Mouse (Mus musculus): ENCODE data around the gene Thoc5. TPM values are rescaled to one million over a fixed set of nuclear protein-coding genes. Genes with fewer than 3 reads are reported as not detected.

Thoc5 gene
- polyA plus RNA-seq, 2 experiments: 15.9 to 17.2 TPM

GRCm38 (mm10) chr11:4931009-4931601 is 36.0 kb downstream of the Thoc5 start:
- no peak for TF ChIP-seq EP300 (IDR thresholded peaks at IDR 0.05; ENCODE audit: low read depth)
- no peak for TF ChIP-seq CTCF (IDR thresholded peaks at IDR 0.05; ENCODE audit: low read depth)
- H3K4me1 ChIP-seq (replicated peaks; ENCODE audit: control insufficient read depth in 2 of 2, insufficient read depth in 2 of 2, low read length in 1 of 2): no peaks in the 10 kb centered on the region
- H3K36me3 ChIP-seq (replicated peaks; ENCODE audit: control insufficient read depth, insufficient read depth, low read depth): peaks cover 6% of the 10 kb centered on the region
- H3K27ac ChIP-seq: no peak overlapping the region
- H3K4me2 ChIP-seq (ENCODE audit: low read depth): no peak overlapping the region
- 67% methylated on average over 1 of the region's 1 CpGs for WGBS (ENCODE audit: insufficient replicate concordance)
- H3K4me3 ChIP-seq (ENCODE audit: insufficient read depth in 1 of 2, low read depth in 2 of 2, low read length in 2 of 2): no peak overlapping the region
- no peaks in the 10 kb centered on the region for H3K9me3 ChIP-seq (ENCODE audit: control insufficient read depth, low read length)
- no peak for DNase-seq (ENCODE audit: low read depth in 3 of 3, low spot score in 3 of 3)
- no peak overlapping the region for H3K9ac ChIP-seq (replicated peaks)
- no peak for ATAC-seq (ENCODE audit: insufficient read depth)
- H3K27me3 ChIP-seq (ENCODE audit: control insufficient read depth, insufficient read depth, low read length): no peaks in the 10 kb centered on the region

DNA sequence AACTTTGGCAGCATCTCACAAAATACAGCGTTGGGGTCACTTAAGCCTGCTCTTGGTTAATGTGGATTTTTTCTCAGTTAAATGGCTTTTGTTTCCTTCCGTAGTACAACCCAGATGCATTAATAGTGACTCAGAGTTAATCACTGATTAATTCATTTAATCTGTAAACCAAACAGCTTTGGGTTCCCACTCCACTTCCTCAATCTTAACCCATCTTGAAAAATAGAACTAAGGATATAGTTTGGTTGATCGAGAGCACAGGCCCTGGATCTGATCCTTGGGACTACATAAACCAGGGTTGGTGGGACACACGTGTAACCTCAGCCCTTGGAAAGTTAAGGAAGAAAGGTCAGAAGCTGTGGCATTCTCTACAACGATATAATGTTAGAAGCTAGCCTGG is 41.1 kb downstream of the Thoc5 start:
- TF ChIP-seq CTCF (IDR thresholded peaks at IDR 0.05; ENCODE audit: low read depth) (no peak), EP300 (IDR thresholded peaks at IDR 0.05; ENCODE audit: low read depth) (no peak)
- Histone ChIP-seq H3K9me3 (ENCODE audit: control insufficient read depth, low read length) (no peaks in the 10 kb centered on the region), H3K27ac (no peak overlapping the region), H3K4me1 (replicated peaks; ENCODE audit: control insufficient read depth in 2 of 2, insufficient read depth in 2 of 2, low read length in 1 of 2) (no peaks in the 10 kb centered on the region), H3K4me3 (ENCODE audit: insufficient read depth in 1 of 2, low read depth in 2 of 2, low read length in 2 of 2) (no peak overlapping the region), H3K4me2 (ENCODE audit: low read depth) (no peak overlapping the region), H3K36me3 (replicated peaks; ENCODE audit: control insufficient read depth, insufficient read depth, low read depth) (no peaks in the 10 kb centered on the region), H3K27me3 (ENCODE audit: control insufficient read depth, insufficient read depth, low read length) (no peaks in the 10 kb centered on the region), H3K9ac (replicated peaks) (no peak overlapping the region)
- no peak for ATAC-seq (ENCODE audit: insufficient read depth)
- 64% methylated on average over 5 of the region's 5 CpGs for WGBS (ENCODE audit: insufficient replicate concordance)
- DNase-seq (ENCODE audit: low read depth in 3 of 3, low spot score in 3 of 3): no peak

GRCm38 (mm10) chr11:4946530-4946929 is 51.4 kb downstream of the Thoc5 start:
- WGBS (ENCODE audit: insufficient replicate concordance): 38% methylated on average over 13 of the region's 13 CpGs
- H3K27ac ChIP-seq: no peak overlapping the region
- DNase-seq (ENCODE audit: low read depth in 3 of 3, low spot score in 3 of 3) (no peak), ATAC-seq (ENCODE audit: insufficient read depth) (no peak)
- peaks cover 57% of the 10 kb centered on the region for H3K27me3 ChIP-seq (ENCODE audit: control insufficient read depth, insufficient read depth, low read length)
- H3K9me3 ChIP-seq (ENCODE audit: control insufficient read depth, low read length): no peaks in the 10 kb centered on the region
- H3K4me2 ChIP-seq (ENCODE audit: low read depth): no peak overlapping the region; the same call in 1 of the 2 replicates
- no peak overlapping the region for H3K4me3 ChIP-seq (ENCODE audit: insufficient read depth in 1 of 2, low read depth in 2 of 2, low read length in 2 of 2)
- no peaks in the 10 kb centered on the region for H3K4me1 ChIP-seq (replicated peaks; ENCODE audit: control insufficient read depth in 2 of 2, insufficient read depth in 2 of 2, low read length in 1 of 2)
- no peak for TF ChIP-seq EP300 (IDR thresholded peaks at IDR 0.05; ENCODE audit: low read depth)
- no peaks in the 10 kb centered on the region for H3K36me3 ChIP-seq (replicated peaks; ENCODE audit: control insufficient read depth, insufficient read depth, low read depth)
- no peak overlapping the region for H3K9ac ChIP-seq (replicated peaks)

- Histone ChIP-seq H3K4me2 (ENCODE audit: low read depth) (peak overlapping the region; percentile 57), H3K4me1 (replicated peaks; ENCODE audit: control insufficient read depth in 2 of 2, insufficient read depth in 2 of 2, low read length in 1 of 2) (no peaks in the 10 kb centered on the region), H3K9ac (replicated peaks) (no peak overlapping the region), H3K27me3 (ENCODE audit: control insufficient read depth, insufficient read depth, low read length) (peaks cover 61% of the 10 kb centered on the region), H3K27ac (no peak overlapping the region), H3K36me3 (replicated peaks; ENCODE audit: control insufficient read depth, insufficient read depth, low read depth) (no peaks in the 10 kb centered on the region), H3K9me3 (ENCODE audit: control insufficient read depth, low read length) (no peaks in the 10 kb centered on the region), H3K4me3 (ENCODE audit: insufficient read depth in 1 of 2, low read depth in 2 of 2, low read length in 2 of 2) (peak overlapping the region; percentile 7 to 44; a peak in 3 of 4 replicates)
- WGBS (ENCODE audit: insufficient replicate concordance): under 1% methylated on average over 117 of the region's 120 CpGs
- DNase-seq (ENCODE audit: low read depth in 3 of 3, low spot score in 3 of 3): no peak
- no peak for TF ChIP-seq EP300 (IDR thresholded peaks at IDR 0.05; ENCODE audit: low read depth)
- 0 out of 2 replicates have a peak, but pooled peaks have one; percentile 29 for TF ChIP-seq CTCF (IDR thresholded peaks at IDR 0.05; ENCODE audit: low read depth)
- ATAC-seq (ENCODE audit: insufficient read depth): peak; percentile 51; the same call in 1 of the 2 replicates
Measured at GRCm38 (mm10) chr11:4946947-4947812, 52.1 kb downstream of the Thoc5 start.

GRCm38 (mm10) chr11:4947813-4948174 is 52.7 kb downstream of the Thoc5 start, which contains the start of gene Nefh:
Gene Nefh (minus strand): TSS chr11:4948064.
- TF ChIP-seq EP300 (IDR thresholded peaks at IDR 0.05; ENCODE audit: low read depth): no peak
- no peak for TF ChIP-seq CTCF (IDR thresholded peaks at IDR 0.05; ENCODE audit: low read depth)
- Histone ChIP-seq H3K36me3 (replicated peaks; ENCODE audit: control insufficient read depth, insufficient read depth, low read depth) (no peaks in the 10 kb centered on the region), H3K4me3 (ENCODE audit: insufficient read depth in 1 of 2, low read depth in 2 of 2, low read length in 2 of 2) (peak within 1 kb of the TSS; percentile 7 to 44; a peak in 3 of 4 replicates), H3K9me3 (ENCODE audit: control insufficient read depth, low read length) (no peaks in the 10 kb centered on the region), H3K4me2 (ENCODE audit: low read depth) (peak within 1 kb of the TSS; percentile 57), H3K27me3 (ENCODE audit: control insufficient read depth, insufficient read depth, low read length) (peaks cover 68% of the 10 kb centered on the region), H3K9ac (replicated peaks) (no peak within 1 kb of the TSS), H3K4me1 (replicated peaks; ENCODE audit: control insufficient read depth in 2 of 2, insufficient read depth in 2 of 2, low read length in 1 of 2) (no peaks in the 10 kb centered on the region), H3K27ac (no peak within 1 kb of the TSS)
- 2% methylated on average over 40 of the region's 41 CpGs for WGBS (ENCODE audit: insufficient replicate concordance)
- DNase-seq (ENCODE audit: low read depth in 3 of 3, low spot score in 3 of 3) (no peak), ATAC-seq (ENCODE audit: insufficient read depth) (no peak)

Data from liver, embryonic 14.5 days (tissue).